Mouse (Mus musculus): ENCODE measurements around the gene Plxnb1.

Plxnb1 gene

GRCm38 (mm10) chr9:109161941-109162340, 66.8 kb downstream of the Plxnb1 start, which contains the start of gene Fbxw21:
Fbxw21 (minus strand) TSS chr9:109162041.
- DNase-seq (ENCODE audit: low spot score), result no peak

- DNase-seq (ENCODE audit: low spot score), result no peak
Measured at GRCm38 (mm10) chr9:109167316-109167715, 72.1 kb downstream of the Plxnb1 start.
